Mouse (Mus musculus): ENCODE data around the gene Smyd5.
A peak's percentile ranks its signal among the peaks of the same experiment; 100 is the strongest.
"Not testable (repeated sequence)": the region's sequence is repeated elsewhere in the genome, so short reads cannot be mapped to it uniquely, and the experiment has no call there.

Smyd5 gene

DNA sequence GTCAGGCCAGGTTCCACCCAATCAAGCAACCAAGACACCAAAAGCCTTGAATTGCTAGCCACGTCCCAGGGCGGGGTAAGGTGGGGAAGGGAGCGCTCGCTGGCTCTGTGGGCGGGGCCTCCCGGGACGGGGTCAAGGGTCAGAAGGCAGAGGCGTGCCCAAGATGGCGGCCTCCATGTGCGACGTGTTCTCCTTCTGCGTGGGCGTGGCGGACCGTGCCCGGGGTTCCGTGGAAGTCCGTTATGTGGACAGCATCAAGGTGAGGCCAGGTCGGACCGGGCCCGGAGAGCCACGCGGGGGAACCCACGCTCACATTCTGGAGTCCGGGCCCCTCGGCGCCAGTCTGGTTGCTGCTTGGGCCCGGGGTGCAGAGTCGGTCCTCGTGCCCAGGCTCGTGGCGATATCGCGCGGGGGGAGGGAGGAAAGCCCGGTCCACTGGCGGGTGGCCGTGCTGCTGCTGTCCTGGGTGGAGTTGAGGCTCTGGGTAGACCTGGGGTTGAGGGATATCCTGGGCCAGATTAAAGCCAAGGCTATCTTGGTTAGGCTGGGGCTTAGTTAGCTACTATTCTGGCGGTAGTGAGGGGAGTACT, at the start of gene Smyd5:
Gene Smyd5 (plus strand): TSS at position 148 of the 590 bp plus-strand sequence.
- peak; percentile 79 for DNase-seq

DNA sequence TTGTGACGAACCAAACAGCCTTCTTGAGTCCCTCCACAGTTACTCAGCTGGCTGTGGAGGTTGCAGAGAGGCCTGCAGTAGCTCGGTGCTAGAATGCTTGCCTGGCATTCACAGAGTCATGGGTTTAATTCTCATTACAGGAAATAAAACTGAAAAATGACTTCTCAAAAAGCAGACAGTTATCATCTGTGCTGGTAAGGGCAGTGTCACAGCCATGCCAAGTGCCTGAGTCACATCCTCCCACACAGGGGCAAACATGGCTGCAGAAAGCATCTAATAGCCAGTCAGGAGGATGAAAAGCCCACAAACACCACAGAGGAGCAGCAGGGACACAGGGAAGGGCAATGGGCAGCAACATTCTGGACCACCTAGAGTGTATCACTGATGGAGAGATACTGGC, 49.0 kb upstream of the Smyd5 start:
- no peak for DNase-seq

DNA sequence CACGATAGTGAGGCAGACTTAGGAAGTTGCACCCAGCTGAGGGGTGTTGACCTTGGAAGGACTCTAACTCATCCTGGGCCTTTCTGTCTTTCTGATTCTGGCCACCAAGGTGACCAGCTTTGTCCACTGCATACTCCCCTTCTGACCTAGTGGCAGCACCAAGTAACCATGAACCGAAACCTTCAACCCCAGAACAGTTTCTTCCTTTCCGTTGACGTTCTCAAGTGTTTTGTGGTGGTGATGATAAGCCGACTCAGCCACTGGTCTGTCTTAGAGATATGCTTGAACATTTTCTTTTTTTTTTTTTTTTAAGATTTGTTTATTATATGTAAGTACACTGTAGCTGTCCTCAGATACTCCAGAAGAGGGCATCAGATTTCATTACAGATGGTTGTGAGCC, 43.2 kb upstream of the Smyd5 start:
- DNase-seq = no peak

DNA sequence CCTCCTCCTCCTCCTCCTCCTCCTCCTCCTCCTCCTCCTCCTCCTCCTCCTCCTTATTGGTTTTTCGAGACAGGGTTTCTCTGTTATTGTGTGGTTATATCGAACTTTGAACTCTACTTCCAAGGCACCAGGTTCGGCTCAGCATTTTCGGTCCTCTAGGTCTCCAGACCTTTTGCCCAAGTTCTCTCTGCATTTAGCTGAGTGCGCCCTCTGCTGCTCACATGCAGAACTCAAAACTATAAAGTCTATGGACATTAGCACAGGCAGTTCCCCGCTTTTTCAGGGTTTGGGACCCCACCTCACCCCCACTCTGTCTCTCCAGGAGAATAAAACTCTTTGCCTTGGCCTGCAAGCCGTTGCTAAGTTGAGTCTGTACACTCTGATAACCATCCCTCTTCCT, 40.0 kb upstream of the Smyd5 start:
- no peak for DNase-seq

DNA sequence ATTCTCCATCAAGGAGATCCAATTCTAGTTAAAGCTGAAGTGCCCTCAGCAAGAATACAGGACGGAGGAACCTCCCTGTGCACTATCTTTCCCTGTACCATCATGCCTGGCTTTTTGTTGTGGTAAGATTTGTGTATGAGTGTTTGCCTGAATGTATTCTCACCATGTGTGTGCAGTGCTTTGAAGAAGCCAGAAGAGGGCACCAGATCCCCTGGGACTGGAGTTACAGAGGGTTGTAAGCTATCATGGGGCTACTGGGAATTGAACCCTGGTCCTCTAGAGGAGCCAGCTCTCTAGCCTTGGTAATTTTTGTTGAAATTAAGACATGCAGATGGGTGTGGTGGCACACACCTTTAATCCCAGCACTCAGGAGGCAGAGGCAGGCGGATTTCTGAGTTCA, 36.4 kb upstream of the Smyd5 start:
- no peak for DNase-seq

DNA sequence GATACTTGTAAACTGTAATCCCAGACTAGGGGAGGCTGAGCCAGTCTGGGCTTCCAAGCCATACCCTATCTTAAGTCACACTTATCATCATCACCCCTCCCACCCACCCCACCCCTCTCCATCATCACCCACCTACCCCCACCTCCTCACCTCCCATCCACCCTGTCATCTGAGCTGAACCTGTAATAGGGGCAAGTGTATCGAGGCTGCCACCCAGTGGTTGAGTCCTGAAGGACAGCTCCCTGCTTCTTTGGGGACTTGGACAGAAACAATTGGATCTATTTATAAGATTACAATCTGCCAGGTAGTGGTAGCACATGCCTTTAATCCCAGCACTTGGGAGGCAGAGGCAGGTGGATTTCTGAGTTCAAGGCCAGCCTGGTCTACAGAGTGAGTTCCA, 34.6 kb upstream of the Smyd5 start:
- peak; percentile 31 for DNase-seq

DNA sequence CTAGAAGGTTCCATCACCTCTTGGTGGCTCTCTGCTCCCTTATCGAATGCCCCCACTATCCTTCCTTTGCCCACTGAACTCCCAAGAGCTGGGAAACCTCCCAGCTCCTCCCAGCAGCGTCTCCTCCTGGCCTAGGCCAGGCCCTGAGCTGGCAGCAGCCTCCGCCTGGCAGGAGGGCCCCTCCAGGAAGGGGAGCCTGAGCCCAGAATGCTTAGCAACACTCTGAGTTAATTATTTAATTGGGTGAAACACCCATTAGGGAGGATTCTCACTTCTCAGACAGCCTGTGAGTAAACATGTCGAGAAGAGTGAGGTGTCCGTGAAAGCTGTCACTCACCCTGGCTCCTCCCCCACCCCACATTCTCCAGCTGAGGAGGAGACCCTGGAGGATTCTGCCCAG, 32.1 kb upstream of the Smyd5 start:
- no peak for DNase-seq

DNA sequence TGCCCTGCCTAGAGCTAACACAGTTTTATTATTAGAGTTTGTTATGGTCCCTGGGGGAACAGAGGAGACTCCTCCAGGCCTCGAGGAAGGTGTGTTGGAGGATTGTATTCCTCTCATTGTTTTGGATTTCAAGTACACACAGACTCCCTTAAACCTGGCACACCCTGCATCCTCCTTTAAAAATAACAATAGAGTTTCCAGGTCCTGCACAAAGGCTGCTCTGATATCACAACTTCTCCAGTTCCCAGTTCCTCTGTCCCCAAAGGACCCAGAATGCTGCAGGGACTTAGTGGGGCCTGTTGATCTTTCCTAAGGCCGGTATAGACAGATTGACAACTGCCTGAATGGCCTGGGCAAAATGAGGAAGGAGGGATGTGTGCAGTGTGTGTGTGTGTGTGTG, 29.2 kb upstream of the Smyd5 start:
- no peak for DNase-seq

DNA sequence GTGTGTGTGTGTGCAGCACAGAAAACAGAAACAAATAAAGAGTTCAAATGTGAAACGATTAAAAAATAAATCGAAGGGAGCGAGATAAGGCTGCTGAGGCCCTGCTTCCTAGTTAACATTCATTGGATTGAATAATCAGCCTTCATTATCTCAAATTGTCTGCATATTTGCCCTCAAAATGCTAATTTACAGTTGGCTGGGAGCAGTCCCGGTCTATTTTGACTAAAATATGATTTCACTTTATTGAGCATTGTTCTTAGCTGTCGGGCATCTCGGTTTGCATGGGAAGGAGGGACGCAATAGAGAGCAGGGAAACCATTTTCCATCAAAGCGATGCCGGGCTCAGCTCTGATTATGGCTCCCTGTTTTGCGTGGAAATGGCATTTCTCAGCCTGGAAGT, 28.8 kb upstream of the Smyd5 start:
- no peak for DNase-seq

DNA sequence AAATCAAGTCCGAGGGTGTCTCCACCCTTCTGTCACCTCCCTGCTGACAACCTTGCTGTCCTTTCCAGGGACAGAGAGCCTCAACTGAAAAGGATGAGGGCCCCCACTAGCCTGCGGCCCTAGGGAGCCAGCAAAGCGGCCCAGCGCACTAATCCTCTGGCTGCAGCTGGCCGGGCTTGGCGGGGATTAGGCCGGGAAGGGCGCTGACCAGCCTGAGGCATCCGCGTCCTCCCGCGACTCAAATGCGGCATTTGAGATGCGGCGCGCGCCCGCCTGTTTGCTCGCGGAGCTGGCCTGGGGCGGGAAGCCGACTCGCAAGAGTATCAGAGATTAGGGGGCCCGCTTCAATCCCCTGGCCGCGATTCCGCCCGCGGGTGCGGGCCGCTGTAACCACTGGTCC, 22.8 kb upstream of the Smyd5 start:
- DNase-seq = no peak

DNA sequence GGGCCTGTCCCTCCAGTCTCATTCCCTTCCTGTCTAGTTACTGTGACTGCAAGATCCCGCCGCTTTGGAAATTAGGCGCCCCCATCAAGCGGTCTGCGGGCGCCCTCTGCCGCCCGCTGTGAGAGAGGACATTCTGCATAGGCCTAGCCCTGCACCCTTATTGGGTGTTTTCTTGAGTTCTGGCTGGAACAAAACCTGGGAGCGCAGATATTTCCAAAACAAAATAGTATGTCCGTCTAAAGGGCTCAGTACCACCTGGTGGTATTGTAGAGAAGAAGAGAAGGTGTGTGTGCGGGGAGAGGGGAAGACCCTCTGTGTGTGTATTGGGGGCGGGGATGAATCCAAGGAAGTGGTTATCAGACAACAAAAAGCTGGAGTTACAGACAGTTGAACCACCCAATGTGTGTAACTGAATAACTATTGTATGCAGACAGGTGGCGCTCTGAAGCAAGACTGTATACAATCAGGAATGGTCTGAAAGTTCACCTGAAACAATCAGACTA, 21.0 kb upstream of the Smyd5 start:
- DNase-seq = peak; percentile 31

DNA sequence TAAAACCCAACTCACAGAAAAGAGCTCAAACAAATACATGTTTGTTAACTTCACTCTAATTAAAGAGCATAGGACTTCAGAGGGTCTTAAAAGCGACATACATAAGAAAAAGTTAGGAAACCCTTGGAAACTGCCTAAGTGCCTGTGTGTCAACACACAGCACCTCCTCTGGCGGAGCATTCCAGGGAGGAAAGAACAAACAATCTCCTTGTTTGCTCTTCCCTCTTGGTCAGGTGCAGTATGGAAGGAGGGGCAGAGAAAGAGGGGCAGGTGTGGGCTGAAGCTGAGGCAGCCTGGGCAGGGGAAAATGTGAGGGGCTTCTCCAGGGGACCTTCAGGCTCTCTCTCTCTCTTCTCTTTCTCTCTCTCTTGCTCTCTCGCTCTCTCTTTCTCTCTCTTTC, 16.0 kb upstream of the Smyd5 start:
- DNase-seq = no peak

DNA sequence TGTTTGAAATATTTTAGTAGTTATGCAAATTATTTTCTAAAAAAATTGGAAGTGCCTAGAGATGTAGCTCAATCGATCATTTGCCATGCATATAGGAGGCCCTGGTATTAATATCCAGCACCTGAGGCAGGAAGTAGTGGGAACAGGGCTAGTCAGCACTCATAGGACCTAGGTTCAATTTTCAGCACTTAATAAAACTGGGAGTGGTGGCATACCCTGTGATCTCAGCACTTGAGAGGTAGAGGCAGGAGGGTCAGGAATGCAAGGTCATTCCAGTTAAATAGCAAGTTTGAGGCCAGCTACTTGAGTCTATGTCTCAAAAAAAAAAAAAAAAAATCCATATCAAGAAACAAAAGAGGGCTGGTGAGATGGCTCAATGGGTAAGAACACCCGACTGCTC, 12.6 kb upstream of the Smyd5 start:
- no peak for DNase-seq

DNA sequence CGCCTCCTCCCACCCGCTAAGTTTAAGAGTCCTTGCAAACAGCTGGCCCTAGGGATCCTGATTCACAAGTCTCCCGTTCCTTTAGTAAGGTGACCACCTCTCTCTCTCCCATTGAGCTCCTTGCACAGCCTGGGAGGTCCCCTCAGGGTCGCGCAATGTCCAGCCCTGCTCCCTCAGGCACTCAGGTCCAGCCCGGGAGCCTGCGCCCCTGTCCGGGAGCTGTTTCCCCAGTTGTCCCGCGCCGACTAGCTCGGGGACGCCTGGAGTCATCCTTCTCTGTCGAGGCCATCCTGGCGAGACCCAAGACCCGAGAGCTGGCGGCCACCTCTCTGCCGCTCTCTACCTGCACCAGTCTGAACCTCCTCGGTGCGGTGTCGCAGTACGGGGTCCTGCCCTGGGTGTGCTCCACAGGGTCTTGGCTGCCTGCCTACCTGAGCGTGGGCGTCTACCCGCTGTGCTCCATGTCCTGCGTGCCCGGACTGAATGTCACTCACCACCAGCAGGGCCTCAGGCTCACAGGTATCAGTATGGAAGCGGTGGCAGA, 7.9 kb upstream of the Smyd5 start, which contains the start of gene Noto:
Gene Noto (plus strand): TSS at position 51 of the 544 bp plus-strand sequence.
- DNase-seq = no peak

DNA sequence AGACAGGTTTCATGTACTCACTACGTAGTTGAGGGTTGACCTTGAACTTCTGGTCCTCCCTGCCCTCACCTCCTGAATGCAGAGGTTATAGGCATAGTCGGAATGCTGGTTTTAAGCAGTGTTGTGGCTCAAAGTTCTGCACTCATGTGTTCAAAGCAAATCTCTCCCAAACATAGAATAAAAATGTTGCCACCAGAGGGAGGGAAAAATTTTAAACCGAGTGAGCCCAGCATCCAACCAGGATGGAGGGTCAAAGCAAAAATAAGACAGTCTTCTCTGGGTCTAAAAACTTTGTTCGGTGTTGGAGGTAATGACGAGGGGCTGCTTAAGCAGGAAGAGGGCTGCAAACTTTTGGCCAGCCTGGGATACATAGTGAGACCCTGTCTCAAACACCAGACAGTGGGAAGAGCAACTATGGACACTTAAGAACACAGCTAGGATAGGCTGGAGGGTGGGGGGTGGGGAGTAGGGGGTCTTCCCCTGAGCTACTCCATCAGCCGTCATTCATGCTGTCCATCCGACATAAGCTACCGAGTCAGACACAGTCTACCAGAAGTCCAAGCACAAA, 431 bp upstream of the Smyd5 start:
- no peak for DNase-seq

DNA sequence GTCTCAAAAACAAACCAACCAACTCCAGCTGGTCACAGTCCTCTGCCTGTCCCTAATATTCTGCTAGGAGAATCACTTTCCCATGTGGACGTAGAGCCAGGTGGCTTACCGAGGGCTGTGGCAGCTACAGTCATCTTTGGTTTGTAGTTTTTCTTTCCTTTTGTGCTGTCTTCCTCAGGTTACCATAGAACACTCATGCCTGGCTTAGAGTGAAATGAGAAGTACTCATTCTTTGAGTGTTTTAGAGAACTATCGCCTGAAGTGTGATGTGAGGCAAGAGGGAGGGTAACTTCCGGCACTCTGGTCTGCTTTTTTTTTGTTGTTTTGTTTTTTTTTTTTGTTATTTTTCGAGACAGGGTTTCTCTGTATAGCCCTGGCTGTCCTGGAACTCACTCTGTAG, 2.1 kb downstream of the Smyd5 start:
- no peak for DNase-seq

DNA sequence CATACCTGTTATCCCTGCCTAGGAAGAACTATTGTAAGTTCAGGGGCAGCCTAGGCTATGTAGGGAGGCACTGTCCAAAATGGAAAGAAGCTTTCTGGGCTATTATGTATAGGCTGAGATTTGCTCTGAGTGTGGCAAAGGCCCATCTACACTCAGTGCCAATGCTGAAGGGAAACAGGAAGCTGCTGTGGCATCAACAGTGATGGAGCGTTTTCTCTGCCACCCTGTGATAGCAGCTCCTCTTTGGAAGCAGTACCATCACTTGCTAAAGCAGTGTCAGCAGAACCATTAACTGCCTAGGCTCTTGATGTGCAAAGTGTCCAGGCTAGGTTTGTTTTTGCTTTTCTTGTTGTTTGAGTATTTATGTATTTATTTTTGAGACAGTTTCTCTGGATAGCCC, 4.4 kb downstream of the Smyd5 start:
- no peak for DNase-seq

DNA sequence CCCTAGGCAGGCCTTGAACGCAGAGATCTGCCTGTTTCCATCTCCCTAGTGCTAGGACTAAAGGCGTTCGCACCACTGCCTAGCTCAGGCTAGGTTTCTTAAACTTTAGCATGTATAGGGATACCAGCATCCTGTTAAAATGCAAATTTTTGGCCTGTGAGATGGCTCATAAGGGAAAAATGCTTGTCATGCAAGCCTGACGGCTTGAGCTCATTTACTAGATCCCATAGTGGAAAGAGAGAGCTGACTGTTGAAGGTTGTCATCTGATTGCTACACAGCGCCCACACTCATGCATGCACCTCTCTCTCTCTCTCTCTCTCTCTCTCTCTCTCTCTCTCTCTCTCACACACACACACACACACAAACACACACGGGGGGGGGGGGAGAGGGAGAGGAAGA, 4.8 kb downstream of the Smyd5 start:
- DNase-seq = no peak

DNA sequence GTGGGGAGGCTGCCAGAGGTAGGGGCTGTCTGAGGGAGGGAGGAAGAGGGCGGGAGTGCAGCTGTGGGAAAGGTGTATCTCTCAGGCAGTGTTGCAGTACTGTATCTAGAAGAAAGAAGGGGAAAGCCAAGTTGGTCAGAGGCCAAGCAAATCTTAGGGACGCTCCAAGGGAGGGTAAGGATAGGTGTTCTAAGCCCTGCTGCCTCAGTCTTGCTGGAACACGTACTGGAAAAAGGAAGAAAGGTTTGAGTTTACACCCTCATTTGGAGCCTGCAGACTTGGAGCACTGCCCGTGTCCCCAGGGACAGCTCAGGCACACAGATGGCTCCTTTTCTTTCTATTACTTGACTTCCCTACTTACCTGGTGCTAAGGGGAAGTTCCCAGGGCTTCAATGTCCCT, 9.4 kb downstream of the Smyd5 start:
- DNase-seq = no peak

DNA sequence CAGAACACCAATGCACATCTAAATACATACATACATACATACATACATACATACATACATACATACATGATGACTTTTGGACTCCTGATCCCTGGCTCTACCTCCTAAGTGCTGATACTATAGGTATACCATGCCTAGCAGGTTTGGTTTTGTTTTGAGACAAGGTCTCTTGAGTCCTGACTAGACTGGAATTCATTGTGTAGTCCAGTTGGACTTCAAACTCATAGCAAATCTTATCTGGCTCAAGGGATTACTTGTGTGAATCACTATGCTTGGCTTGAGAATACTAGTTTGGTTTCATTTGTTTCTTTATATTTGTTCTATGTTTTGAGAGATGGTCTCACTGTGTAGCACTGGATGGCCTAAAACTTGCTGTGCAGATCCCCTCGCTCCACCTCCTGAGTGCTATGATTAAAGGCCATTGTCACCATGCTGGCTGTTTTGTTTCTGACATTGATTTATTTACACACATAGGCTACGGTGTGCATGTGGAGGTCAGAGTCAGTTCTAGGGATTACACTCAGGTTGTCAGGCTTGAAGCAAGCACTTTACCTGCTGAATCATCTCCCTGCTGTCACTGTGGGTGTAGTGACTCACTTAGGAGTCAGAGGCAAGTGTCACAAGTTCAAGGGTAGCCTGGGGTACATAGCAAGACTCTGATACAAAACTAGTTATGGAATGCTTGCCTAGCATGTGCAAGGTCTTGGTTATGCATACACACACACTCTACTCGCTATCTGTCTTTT, 11.9 kb downstream of the Smyd5 start:
- no peak for DNase-seq

DNA sequence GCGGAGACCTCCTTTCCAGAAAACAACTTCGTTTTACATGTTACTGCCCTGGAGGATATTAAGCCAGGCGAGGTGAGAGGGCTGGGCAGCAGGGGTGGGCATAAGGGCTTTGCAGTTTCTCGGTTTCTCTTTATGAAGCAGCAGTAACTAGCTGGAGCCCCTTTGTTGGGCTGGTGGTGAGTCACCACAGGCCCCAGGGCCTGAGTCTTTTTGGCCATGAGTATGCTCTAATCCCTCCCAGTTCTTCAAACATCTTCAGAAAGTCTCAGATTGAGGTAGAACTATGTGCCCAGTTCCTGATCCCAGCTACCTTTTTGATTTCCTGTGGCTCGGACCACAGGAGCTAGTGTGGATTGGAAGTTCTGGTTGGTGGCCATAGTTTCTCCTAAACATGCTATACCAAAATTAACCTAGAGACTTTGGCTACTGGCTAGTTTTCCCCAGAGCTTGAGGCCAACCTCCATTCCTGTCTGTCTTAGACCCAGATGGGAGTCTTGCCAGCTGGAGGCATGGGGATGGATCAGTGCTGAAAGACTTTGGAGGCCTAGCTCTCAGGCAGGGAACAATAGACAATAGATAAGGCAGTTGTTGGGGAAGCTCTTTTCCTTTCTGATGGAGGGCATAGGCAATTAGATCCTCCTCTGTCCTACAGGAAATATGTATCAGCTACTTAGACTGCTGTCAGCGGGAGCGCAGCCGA, 12.6 kb downstream of the Smyd5 start:
- no peak for DNase-seq

DNA sequence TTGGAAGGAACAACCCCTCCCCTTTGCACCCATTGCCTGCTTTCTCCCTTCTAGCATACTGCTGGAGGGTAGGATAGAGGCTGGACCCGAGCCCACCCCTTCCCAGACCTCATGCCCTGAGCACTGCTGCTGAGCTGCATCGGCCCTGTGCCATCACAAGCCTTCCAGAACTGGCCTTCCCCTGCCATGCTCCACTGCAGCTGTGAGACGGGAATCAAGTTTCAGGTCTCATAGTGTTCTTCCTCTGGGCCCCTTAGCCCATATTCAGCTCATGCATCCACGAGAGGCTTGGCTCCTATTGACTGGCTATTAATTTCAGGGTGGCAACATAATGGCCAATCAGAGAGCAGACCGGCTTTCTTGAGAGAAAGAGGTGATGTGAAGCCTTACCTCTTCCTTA, 13.5 kb downstream of the Smyd5 start:
- no peak for DNase-seq

DNA sequence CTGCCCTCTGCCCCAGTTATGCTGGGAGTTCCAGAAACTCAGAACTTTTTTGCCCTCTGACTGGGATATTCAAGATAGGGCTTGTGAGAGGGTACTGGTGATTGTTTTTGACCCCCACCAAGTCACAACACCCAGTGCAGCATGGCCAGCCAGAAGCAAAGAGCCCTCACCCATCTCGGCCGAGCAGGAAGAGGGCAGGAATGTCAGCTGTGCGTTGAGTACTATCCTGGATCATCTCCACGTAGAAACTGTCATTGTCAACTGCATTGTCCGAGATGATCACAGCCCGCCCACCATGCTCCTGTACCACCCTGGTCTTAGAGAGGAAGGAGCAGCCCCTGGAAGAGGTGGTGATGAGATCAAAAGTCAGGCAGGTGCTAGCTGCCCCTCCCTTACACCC, 15.6 kb downstream of the Smyd5 start:
- no peak for DNase-seq

DNA sequence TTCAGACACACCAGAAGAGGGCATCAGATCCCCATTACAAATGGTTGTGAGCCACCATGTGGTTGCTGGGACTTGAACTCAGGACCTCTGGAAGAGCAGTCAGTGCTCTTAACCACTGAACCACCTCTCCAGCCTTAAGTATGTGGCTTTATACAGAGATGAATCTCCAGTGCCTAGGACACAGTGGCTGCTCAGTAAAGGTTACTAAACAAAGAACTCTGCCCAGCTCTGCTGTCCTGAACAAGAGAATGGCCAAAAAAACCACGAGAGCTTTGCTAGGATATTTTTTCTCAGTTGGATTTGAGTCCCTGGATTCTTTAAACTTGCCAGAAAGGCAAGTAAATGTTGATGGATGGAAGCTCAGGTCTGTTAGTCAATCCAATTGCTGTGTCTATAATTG, 18.4 kb downstream of the Smyd5 start:
- DNase-seq = not testable (repeated sequence)
